Mouse (Mus musculus) liver, postnatal 0 days (tissue): ENCODE measurements around the gene Spsb2.

Source experiments
- CTCF ChIP-seq: sonication (generic); IDR thresholded peaks from 2 replicates; pipeline ENCODE4 v1.5.1; 2016; ENCODE audit warnings: antibody characterized with exemption, low read depth
- EP300 ChIP-seq: IDR thresholded peaks from 2 replicates; pipeline ENCODE4 v1.6.1; 2016; ENCODE audit warnings: antibody characterized with exemption, low read depth, mild to moderate bottlenecking

GRCm38 (mm10) chr6:124834512-124835081 is 26.1 kb downstream of the Spsb2 start:
- TF ChIP-seq CTCF = no peak
- no peak for TF ChIP-seq EP300
